Mouse (Mus musculus) heart, embryonic 14.5 days (tissue): ENCODE results near the gene Ovgp1. TPM values are rescaled to one million over a fixed set of nuclear protein-coding genes. Genes with fewer than 3 reads are reported as not detected.
"Not testable (repeated sequence)": the region's sequence is repeated elsewhere in the genome, so short reads cannot be mapped to it uniquely, and the experiment has no call there.

Experiments used
- ATAC-seq: fragments of 200-750 bp; cut with Nextera tagmentation; 2 replicates; pipeline ENCODE4 v1.8.0; 2017; ENCODE audit warnings: low read depth, moderate TSS enrichment; ENCODE audit not compliant: insufficient number of reproducible peaks, insufficient read depth, low FRiP score
- H3K27ac ChIP-seq, 2 experiments: fragments of 200-500 bp in 1 of 2; fragments of 300-500 bp in 1 of 2; sonication (generic) in 1 of 2; replicated peaks in 1 of 2; 2 replicates each; pipeline ENCODE4 v1.5.1; 2012 to 2014; ENCODE audit warnings: low read depth in 2 of 2, low read length in 2 of 2, control low read depth in 1 of 2, mild to moderate bottlenecking in 1 of 2, mixed read lengths in 1 of 2; ENCODE audit not compliant: control insufficient read depth in 1 of 2, insufficient read depth in 1 of 2
- H3K27me3 ChIP-seq: fragments of 300-500 bp; sonication (generic); 2 replicates; pipeline ENCODE4 v1.6.1; 2014; ENCODE audit warnings: mild to moderate bottlenecking, low read length, control low read depth; ENCODE audit not compliant: control insufficient read depth, insufficient read depth
- H3K36me3 ChIP-seq: fragments of 300-500 bp; sonication (generic); 2 replicates; pipeline ENCODE4 v1.6.1; 2014; ENCODE audit warnings: mild to moderate bottlenecking, control low read depth, low read length, mixed read lengths; ENCODE audit not compliant: control insufficient read depth, insufficient read depth
- H3K4me1 ChIP-seq, 2 experiments: fragments of 200-500 bp in 1 of 2; fragments of 300-500 bp in 1 of 2; sonication (generic) in 1 of 2; 2 replicates each; pipeline ENCODE4 v1.6.1; 2012 to 2014; ENCODE audit warnings: low read length in 2 of 2, control low read depth in 1 of 2, mixed read lengths in 1 of 2; ENCODE audit not compliant: control insufficient read depth in 2 of 2, insufficient read depth in 2 of 2
- H3K4me2 ChIP-seq: fragments of 300-500 bp; sonication (generic); 2 replicates; pipeline ENCODE4 v1.6.1; 2014; ENCODE audit warnings: mild to moderate bottlenecking, low read length
- H3K4me3 ChIP-seq, 2 experiments: fragments of 200-500 bp in 1 of 2; fragments of 300-500 bp in 1 of 2; sonication (generic) in 1 of 2; 2 replicates each; pipeline ENCODE4 v1.5.1; 2012 to 2014; ENCODE audit warnings: low read length in 2 of 2, mild to moderate bottlenecking in 2 of 2, control low read depth in 1 of 2, low read depth in 1 of 2, moderate library complexity in 1 of 2; ENCODE audit not compliant: control insufficient read depth in 1 of 2, insufficient read depth in 1 of 2
- H3K9ac ChIP-seq: fragments of 300-500 bp; sonication (generic); 2 replicates; pipeline ENCODE4 v1.6.1; 2014; ENCODE audit warnings: mild to moderate bottlenecking, low read length
- H3K9me3 ChIP-seq: fragments of 300-500 bp; sonication (generic); 2 replicates; pipeline ENCODE4 v1.6.1; 2016; ENCODE audit warnings: low read length, control low read depth; ENCODE audit not compliant: control insufficient read depth
- WGBS: fragments of 180-500 bp; shearing (Covaris S2); extraction: QIAGEN DNeasy Blood & Tissue Kit; methylation state at CpG from one replicate; pipeline ENCODE4 v1.1.7; 2014; 5-methylcytosine and 5-hydroxymethylcytosine counted together
- polyA plus RNA-seq: library from polyadenylated mRNA; unstranded; fragments of >200 nt; fragmentation: Nextera tagmentation; extraction: Ambion mirVana; gene quantifications from 2 replicates; pipeline ENCODE4 v1.2.1, GENCODE M21; 2014

The Ovgp1 gene
- polyA plus RNA-seq, 1 experiment from 2014 or later = 1.8 TPM

DNA sequence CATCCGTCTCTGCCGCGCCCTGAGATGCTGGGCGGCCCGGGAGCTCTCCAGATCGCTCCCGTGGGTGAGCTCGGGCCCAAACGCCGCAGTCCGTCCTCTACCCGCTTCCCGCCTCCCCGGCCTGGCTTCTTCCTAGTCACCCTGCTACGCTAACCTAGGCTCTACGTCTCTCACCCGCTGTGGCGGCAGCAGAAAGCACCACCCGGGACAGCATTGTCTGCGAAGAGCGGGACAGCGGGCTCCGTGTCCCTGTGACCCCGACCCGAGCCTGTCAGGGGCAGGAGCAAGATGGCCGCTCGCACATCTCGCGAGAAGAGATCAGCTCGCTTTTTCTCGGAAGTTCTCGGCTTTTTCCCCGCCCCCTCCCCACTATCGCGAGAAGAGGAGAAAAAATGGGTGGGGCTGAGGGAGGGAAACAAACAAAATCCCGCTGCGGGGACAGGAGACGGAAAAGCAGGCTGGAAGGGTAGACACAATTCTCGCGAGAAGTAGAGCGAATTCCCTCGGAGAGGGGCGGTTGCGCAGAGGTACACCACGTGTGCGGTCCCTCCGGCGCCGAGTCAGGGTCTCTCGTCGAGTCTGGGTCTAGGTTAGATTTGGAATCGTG lies 14.4 kb upstream of the Ovgp1 start, which contains the start of gene Wdr77:
Gene Wdr77, plus strand, starts transcription at position 396 of the 607 bp plus-strand sequence.
- Histone ChIP-seq H3K4me1 (peaks cover 0 to 31% of the 10 kb centered on the region in 2 experiments; a peak in 2 of 4 replicates), H3K4me3 (peak within 1 kb of the TSS; percentile 89 to 91), H3K36me3 (peaks cover 71% of the 10 kb centered on the region), H3K9me3 (no peaks in the 10 kb centered on the region), H3K27me3 (no peaks in the 10 kb centered on the region), H3K9ac (peak within 1 kb of the TSS; percentile 99), H3K4me2 (peak within 1 kb of the TSS; percentile 93), H3K27ac (peak within 1 kb of the TSS; percentile 89 to 96)
- ATAC-seq = peak; percentile 95
- under 1% methylated on average over 52 of the region's 52 CpGs for WGBS

DNA sequence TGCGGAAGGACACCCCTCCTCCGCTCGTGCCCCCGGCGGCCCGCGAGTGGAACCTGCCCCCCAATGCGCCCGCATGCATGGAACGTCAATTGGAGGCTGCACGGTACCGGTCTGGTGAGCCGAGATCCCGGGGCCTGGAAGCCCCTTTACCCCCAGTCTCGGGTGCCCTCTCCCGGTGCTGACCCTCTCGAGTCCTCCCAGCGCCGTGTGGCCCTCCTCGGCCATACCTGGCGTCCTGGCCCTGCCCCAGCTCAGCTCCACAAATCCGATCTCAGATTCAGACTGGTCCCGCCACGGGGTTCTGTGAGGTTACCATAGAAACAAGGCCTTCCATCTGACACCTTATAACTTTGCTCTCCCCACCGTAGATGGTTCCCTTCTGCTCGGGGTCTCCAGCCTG lies 13.9 kb upstream of the Ovgp1 start:
- WGBS = under 1% methylated on average over 26 of the region's 26 CpGs
- Histone ChIP-seq H3K9me3 (no peaks in the 10 kb centered on the region), H3K4me2 (peak overlapping the region; percentile 93), H3K4me3 (peak overlapping the region; percentile 88 to 91), H3K9ac (peak overlapping the region; percentile 97), H3K27me3 (no peaks in the 10 kb centered on the region), H3K36me3 (peaks cover 71% of the 10 kb centered on the region), H3K4me1 (peaks cover 0 to 31% of the 10 kb centered on the region in 2 experiments; a peak in 2 of 4 replicates), H3K27ac (peak overlapping the region in 1 of 2 experiments; percentile 67; a peak in 2 of 4 replicates)
- peak; percentile 57 for ATAC-seq

DNA sequence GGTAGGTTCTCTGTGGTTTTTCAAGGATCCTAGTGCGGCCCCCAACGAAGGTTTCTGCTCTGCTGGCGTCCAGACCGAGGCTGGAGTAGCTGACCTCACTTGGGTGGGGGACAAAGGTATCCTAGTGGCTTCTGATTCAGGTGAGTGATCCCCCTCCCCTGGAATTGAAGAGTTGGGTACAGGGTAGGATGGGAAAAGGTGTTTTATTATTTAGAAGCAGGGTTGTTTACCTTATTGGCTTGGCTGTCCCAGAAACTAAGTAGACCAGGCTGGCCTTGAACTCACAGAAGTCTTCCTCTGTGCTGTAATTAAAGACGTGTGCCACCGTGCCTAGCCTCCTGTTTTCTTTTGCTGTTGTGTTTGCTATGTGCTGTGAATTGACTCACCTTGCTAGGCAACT lies 13.5 kb upstream of the Ovgp1 start, which contains the start of gene Atp5f1:
Gene Atp5f1, minus strand, starts transcription at position 101 of the 400 bp plus-strand sequence.
- no peak for ATAC-seq
- H3K36me3 ChIP-seq = peaks cover 71% of the 10 kb centered on the region
- no peaks in the 10 kb centered on the region for H3K27me3 ChIP-seq
- H3K9me3 ChIP-seq = no peaks in the 10 kb centered on the region
- peak within 1 kb of the TSS; percentile 89 to 91 for H3K4me3 ChIP-seq
- peak within 1 kb of the TSS; percentile 99 for H3K9ac ChIP-seq
- H3K4me2 ChIP-seq = peak within 1 kb of the TSS; percentile 93
- peak within 1 kb of the TSS; percentile 89 to 96 for H3K27ac ChIP-seq
- peaks cover 0 to 31% of the 10 kb centered on the region in 2 experiments; a peak in 2 of 4 replicates for H3K4me1 ChIP-seq
- 4% methylated on average over 6 of the region's 6 CpGs for WGBS

GRCm38 (mm10) chr3:105960700-105961099 lies 12.8 kb upstream of the Ovgp1 start:
- Histone ChIP-seq H3K4me1 (peaks cover 0 to 30% of the 10 kb centered on the region in 2 experiments; a peak in 2 of 4 replicates), H3K4me2 (peak overlapping the region; percentile 93; the same call in 1 of the 2 replicates), H3K9ac (no peak overlapping the region), H3K4me3 (no peak overlapping the region), H3K27me3 (no peaks in the 10 kb centered on the region), H3K27ac (no peak overlapping the region), H3K36me3 (peaks cover 73% of the 10 kb centered on the region), H3K9me3 (no peaks in the 10 kb centered on the region)
- WGBS = 91% methylated on average over 2 of the region's 2 CpGs
- ATAC-seq = no peak

- no peak overlapping the region for H3K9ac ChIP-seq
- no peaks in the 10 kb centered on the region for H3K27me3 ChIP-seq
- 78% methylated on average over 5 of the region's 5 CpGs for WGBS
- no peak overlapping the region for H3K4me3 ChIP-seq
- peaks cover 44% of the 10 kb centered on the region for H3K36me3 ChIP-seq
- H3K9me3 ChIP-seq = no peaks in the 10 kb centered on the region
- no peak for ATAC-seq
- no peak overlapping the region for H3K27ac ChIP-seq
- H3K4me2 ChIP-seq = no peak overlapping the region
- H3K4me1 ChIP-seq = no peaks in the 10 kb centered on the region
Observed at GRCm38 (mm10) chr3:105971831-105972446, 1.6 kb upstream of the Ovgp1 start.

GRCm38 (mm10) chr3:105974174-105974573 lies 663 bp downstream of the Ovgp1 start:
- Histone ChIP-seq H3K36me3 (peaks cover 22% of the 10 kb centered on the region), H3K4me1 (no peaks in the 10 kb centered on the region), H3K9me3 (no peaks in the 10 kb centered on the region), H3K4me2 (no peak overlapping the region), H3K27ac (no peak overlapping the region), H3K27me3 (no peaks in the 10 kb centered on the region), H3K4me3 (no peak overlapping the region), H3K9ac (no peak overlapping the region)
- no peak for ATAC-seq
- 90% methylated on average over 2 of the region's 2 CpGs for WGBS

DNA sequence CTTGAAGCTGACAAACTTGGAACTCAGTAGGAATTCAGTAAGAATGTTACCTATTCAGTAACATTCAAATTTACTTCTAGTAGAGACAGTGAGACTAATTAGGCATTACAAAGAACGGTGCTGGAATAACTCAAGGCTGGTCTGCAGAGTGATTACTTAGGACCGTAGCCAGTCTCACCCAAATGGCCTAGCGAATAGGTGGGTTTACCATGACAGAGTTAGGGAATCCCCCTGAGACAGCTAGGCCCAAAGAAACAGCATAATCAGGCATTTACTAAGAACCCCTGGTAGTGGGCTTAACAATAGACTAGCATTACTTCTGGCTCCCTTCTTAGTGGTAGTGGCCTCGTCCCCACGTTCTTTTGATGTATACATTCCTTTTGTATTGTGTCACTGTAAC lies 16.1 kb downstream of the Ovgp1 start:
- H3K4me1 ChIP-seq, H3K27me3 ChIP-seq, H3K4me2 ChIP-seq, H3K36me3 ChIP-seq, ATAC-seq, H3K27ac ChIP-seq, H3K9me3 ChIP-seq, H3K4me3 ChIP-seq, H3K9ac ChIP-seq: not testable (repeated sequence)
- WGBS = 54% methylated on average over 5 of the region's 5 CpGs
